Mouse (Mus musculus) gonadal fat pad, adult 2 months (tissue): ENCODE data around the gene Tmem177. TPM values are rescaled to one million over a fixed set of nuclear protein-coding genes. Genes with fewer than 3 reads are reported as not detected.

ENCODE experiments used
- DNase-seq: peaks from one replicate; pipeline ENCODE4 v3.0.0-alpha.2; 2012; ENCODE audit warnings: low read depth
- polyA plus RNA-seq: library from polyadenylated mRNA; depleted of rRNA; stranded (reverse); fragments of >200 nt; gene quantifications from 2 replicates; pipeline ENCODE4 v1.2.3, GENCODE M21; 2012; rRNA removed

The Tmem177 gene
- polyA plus RNA-seq, 1 experiment: 6.0 TPM

GRCm38 (mm10) chr1:119889347-119889746 lies 23.7 kb downstream of the Tmem177 start:
- DNase-seq: no peak

GRCm38 (mm10) chr1:119886320-119886719 lies 26.7 kb downstream of the Tmem177 start:
- no peak for DNase-seq

DNA sequence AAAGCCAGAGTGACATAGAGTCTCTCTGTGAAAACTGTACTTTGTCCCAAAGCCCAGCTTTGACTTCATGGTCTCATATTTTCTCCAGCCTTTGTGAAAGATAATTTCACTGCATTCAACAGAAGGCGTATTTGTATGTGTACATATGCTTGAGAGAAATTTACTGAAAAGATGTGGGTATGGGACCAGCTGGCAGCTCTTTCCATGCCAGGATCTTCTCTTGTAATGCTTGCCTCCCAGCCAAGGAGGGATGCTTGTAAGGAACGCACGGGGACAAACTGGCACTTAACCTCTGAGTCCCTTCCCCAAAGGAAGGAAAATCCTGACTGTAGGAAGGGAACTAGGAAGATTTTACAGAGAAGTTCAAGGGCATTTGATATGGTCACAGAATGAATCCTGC lies 28.7 kb downstream of the Tmem177 start:
- no peak for DNase-seq

DNA sequence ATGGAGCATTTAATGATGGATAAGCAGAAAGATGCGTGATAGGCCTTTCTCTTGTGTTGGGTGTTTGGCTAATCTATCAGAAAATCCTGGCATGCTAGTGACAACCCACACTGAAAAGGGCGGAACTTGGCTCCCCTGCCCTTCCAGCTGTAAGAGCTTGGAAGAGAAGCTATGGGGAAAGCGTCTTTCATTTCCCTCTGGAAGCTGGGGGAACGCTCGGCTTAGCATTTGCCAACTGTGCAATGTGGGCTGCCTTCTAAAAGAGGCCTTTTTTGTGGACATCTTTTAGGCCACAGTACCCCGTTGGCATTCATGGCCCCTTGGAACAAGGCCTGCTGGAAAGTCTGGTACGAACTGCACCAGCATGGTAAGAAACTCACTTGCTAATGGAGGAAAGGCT lies 34.1 kb downstream of the Tmem177 start:
- no peak for DNase-seq

GRCm38 (mm10) chr1:119877469-119877868 lies 35.5 kb downstream of the Tmem177 start:
- no peak for DNase-seq

- no peak for DNase-seq
Measured at GRCm38 (mm10) chr1:119868395-119869161, 44.4 kb downstream of the Tmem177 start.

GRCm38 (mm10) chr1:119867300-119867699 lies 45.7 kb downstream of the Tmem177 start:
- no peak for DNase-seq

GRCm38 (mm10) chr1:119865311-119865710 lies 47.7 kb downstream of the Tmem177 start:
- DNase-seq: no peak

GRCm38 (mm10) chr1:119863507-119864296 lies 49.3 kb downstream of the Tmem177 start:
- DNase-seq: no peak

DNA sequence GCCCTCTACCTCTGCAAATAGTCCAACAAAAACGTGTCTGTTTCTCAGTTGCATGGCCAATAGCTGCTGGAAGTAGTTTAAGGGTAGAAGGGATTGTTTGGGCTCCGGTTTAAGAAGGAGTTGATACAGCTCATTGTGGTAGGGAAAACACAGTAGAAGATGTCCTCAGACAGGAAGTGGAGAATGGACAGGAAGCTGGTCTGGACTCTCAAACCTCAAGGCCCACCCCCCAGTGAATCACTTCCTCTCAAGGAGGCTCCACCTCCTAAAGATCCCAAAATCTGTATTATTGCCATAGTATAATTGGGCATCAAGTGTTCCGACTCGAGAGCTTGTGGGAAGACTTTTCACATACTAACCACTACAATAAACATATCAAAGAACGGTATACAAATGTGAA lies 53.4 kb downstream of the Tmem177 start:
- no peak for DNase-seq

Other genes with a start within 250 kb of the Tmem177 start
- gene Ptpn4, start 75.6 kb downstream of the Tmem177 start, polyA plus RNA-seq: 4.2 and 5.5 TPM in 2 replicates
- 0.27 and 0.30 TPM in 2 replicates for gene Cfap221, start 84.0 kb upstream of the Tmem177 start, polyA plus RNA-seq
- gene Sctr, start 93.7 kb upstream of the Tmem177 start, polyA plus RNA-seq: 3.0 and 4.7 TPM in 2 replicates
- 63.7 and 64.2 TPM in 2 replicates for gene Tmem37, start 160.9 kb upstream of the Tmem177 start, polyA plus RNA-seq
- gene Dbi, start 207.9 kb upstream of the Tmem177 start, polyA plus RNA-seq: 1,157 and 2,192 TPM in 2 replicates
- 2.2 and 2.8 TPM in 2 replicates for gene 3110009E18Rik, start 208.0 kb upstream of the Tmem177 start, polyA plus RNA-seq